Mouse (Mus musculus): Measurements from ENCODE around the gene Rabep1. TPM values are rescaled to one million over a fixed set of nuclear protein-coding genes. Genes with fewer than 3 reads are reported as not detected.
A peak's percentile ranks its signal among the peaks of the same experiment; 100 is the strongest.

Rabep1 gene
- polyA plus RNA-seq (2016; fragmentation: Nextera tagmentation; extraction: Ambion mirVana) = 36.5 and 39.6 TPM in 2 replicates

GRCm38 (mm10) chr11:70844559-70845456 lies at the start of gene Rabep1:
Gene Rabep1, plus strand, starts transcription at chr11:70844778.
- H3K27ac ChIP-seq (replicated peaks) = peak within 1 kb of the TSS; percentile 95
- peak within 1 kb of the TSS; percentile 99 for H3K4me3 ChIP-seq
- H3K4me1 ChIP-seq = peaks cover 26% of the 10 kb centered on the region
- peak; percentile 99 for DNase-seq (ENCODE audit: low spot score)
- H3K9me3 ChIP-seq = no peaks in the 10 kb centered on the region
- H3K27me3 ChIP-seq (replicated peaks; ENCODE audit: low read depth, poor library complexity, severe bottlenecking) = no peaks in the 10 kb centered on the region
- H3K36me3 ChIP-seq (replicated peaks) = no peaks in the 10 kb centered on the region
- WGBS = under 1% methylated on average over 87 of the region's 88 CpGs

GRCm38 (mm10) chr11:70802208-70802864 lies 42.2 kb upstream of the Rabep1 start:
- WGBS = 93% methylated on average over 2 of the region's 2 CpGs
- H3K4me1 ChIP-seq = no peaks in the 10 kb centered on the region
- DNase-seq (ENCODE audit: low spot score) = no peak
- no peaks in the 10 kb centered on the region for H3K27me3 ChIP-seq (replicated peaks; ENCODE audit: low read depth, poor library complexity, severe bottlenecking)
- H3K36me3 ChIP-seq (replicated peaks) = no peaks in the 10 kb centered on the region
- H3K27ac ChIP-seq (replicated peaks) = no peak overlapping the region
- H3K9me3 ChIP-seq = no peaks in the 10 kb centered on the region
- H3K4me3 ChIP-seq = no peak overlapping the region

GRCm38 (mm10) chr11:70802865-70803261 lies 41.7 kb upstream of the Rabep1 start:
- Histone ChIP-seq H3K36me3 (replicated peaks) (no peaks in the 10 kb centered on the region), H3K4me1 (no peaks in the 10 kb centered on the region), H3K4me3 (no peak overlapping the region), H3K27me3 (replicated peaks; ENCODE audit: low read depth, poor library complexity, severe bottlenecking) (no peaks in the 10 kb centered on the region), H3K27ac (replicated peaks) (no peak overlapping the region), H3K9me3 (no peaks in the 10 kb centered on the region)
- WGBS = 79% methylated on average over 2 of the region's 2 CpGs
- DNase-seq (ENCODE audit: low spot score) = no peak

DNA sequence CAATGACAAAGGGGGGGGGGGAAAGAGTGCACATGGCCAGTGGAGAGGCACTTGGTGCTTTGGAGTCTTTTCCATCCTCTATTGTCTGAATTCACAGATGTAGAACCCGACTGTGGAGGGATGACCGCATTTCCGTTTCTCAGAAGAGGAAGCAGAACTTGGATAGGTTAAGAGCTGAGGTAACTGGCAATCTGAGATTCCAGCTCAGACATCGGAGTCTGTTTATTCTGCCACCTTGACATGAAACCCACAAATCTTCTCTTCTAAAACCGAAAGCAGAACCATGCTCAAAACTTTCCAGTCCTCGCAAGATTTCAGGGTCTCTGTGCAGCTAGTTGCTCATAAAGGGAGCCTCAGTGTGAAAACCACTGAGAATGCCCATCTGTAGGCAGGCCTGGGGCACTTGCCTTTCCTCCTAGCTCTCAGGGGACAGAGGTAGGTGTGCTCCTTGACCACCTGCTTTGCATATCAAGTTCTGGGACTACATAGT lies 40.8 kb upstream of the Rabep1 start:
- WGBS = 89% methylated on average over 6 of the region's 6 CpGs

DNA sequence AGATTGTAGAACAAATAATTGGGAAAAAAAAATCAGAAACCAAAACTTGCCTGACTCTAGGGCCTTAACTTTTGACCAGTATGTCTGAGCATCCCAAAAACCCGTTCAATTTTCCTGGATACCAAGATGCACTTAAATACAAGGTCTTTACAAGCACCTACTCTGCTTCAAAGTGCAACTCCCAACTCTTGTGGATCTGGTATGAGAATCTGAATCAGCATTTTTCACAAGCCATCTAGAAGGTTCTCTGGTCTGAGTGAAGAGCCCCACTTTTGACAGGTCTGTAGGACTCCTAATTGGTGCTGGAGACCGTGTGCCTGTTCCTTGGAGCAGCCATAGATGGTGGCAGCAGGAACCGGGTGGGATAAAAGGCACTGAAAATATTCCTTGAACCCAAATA lies 40.2 kb upstream of the Rabep1 start:
- DNase-seq (ENCODE audit: low spot score) = no peak
- H3K4me3 ChIP-seq = no peak overlapping the region
- H3K27ac ChIP-seq (replicated peaks) = no peak overlapping the region
- H3K4me1 ChIP-seq = no peaks in the 10 kb centered on the region
- H3K9me3 ChIP-seq = no peaks in the 10 kb centered on the region
- 90% methylated on average over 3 of the region's 3 CpGs for WGBS
- H3K27me3 ChIP-seq (replicated peaks; ENCODE audit: low read depth, poor library complexity, severe bottlenecking) = no peaks in the 10 kb centered on the region
- H3K36me3 ChIP-seq (replicated peaks) = no peaks in the 10 kb centered on the region

More for the DNA sequence above, 40.8 kb upstream of the Rabep1 start:
- no peaks in the 10 kb centered on the region for H3K27me3 ChIP-seq (replicated peaks; ENCODE audit: low read depth, poor library complexity, severe bottlenecking)
- H3K4me3 ChIP-seq = no peak overlapping the region
- H3K36me3 ChIP-seq (replicated peaks) = no peaks in the 10 kb centered on the region
- no peaks in the 10 kb centered on the region for H3K4me1 ChIP-seq
- H3K9me3 ChIP-seq = no peaks in the 10 kb centered on the region
- DNase-seq (ENCODE audit: low spot score) = no peak
- H3K27ac ChIP-seq (replicated peaks) = no peak overlapping the region

DNA sequence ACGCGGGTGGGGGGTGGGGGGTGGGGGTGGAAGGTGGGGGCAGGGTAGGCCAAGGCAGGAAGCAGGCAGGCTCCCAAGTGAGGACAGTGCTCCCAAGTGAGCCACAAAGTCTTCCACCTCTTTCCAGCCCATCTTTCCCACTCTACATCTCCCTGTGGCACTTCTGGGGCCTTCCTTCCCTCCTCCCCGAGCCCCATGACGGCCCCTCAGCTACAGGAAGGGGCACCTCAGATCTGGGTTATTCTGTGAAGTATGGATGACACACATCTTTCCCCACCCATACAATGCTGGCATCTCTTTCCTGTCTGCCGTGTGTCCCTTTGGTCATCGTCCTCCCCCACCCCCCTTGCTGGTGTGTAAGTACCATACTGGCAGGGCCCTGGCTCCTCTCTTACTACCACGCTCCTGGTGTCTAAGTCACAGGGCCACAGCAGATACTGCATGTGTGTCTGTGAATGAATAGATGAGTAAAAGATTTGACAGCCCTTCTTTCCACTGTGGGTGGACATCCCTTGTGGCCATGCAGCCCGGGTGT lies 38.9 kb upstream of the Rabep1 start:
- Histone ChIP-seq H3K4me1 (no peaks in the 10 kb centered on the region), H3K9me3 (no peaks in the 10 kb centered on the region), H3K27me3 (replicated peaks; ENCODE audit: low read depth, poor library complexity, severe bottlenecking) (no peaks in the 10 kb centered on the region), H3K36me3 (replicated peaks) (no peaks in the 10 kb centered on the region), H3K4me3 (no peak overlapping the region), H3K27ac (replicated peaks) (no peak overlapping the region)
- DNase-seq (ENCODE audit: low spot score) = no peak
- WGBS = 79% methylated on average over 8 of the region's 8 CpGs

DNA sequence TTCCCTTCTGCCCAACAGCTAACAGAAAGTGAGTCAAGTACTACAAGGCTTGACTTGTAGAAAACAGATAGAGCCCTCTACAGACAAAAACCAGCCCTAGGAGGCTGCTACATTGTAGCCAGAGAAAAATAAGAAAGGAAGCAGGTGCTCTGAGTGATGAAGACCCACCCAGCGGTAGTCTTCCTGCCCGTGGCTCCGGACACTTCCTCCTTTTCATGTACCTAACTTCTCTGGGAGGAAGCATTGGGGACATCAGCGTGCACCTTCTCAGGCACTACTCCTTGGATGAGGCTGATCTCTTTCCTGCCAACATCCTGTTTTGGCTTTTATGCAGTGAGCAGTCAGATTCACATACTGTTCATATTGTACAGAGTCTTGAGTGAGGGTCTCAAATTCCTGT lies 37.9 kb upstream of the Rabep1 start:
- Histone ChIP-seq H3K27ac (replicated peaks) (no peak overlapping the region), H3K36me3 (replicated peaks) (no peaks in the 10 kb centered on the region)
- 90% methylated on average over 4 of the region's 4 CpGs for WGBS

DNA sequence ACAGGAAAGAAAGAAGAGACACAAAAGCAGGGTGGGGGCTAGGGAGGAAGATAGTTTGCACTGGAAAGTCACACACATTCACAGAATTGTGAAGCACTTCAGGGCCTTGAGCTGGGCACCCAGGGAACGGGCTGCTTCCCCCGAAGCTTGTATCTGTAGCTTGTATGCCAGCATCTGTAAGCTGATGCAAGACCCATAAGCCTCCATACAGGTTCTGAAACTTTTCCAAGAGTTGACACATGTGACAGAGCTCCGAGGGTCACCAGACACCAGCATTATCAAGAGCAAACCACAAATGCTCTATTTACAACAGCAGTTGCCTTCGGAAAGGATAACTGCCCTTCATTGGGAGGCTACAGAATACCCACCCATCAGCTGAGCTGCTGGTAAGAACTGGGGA lies 36.9 kb upstream of the Rabep1 start:
- H3K4me3 ChIP-seq = no peak overlapping the region
- 85% methylated on average over 4 of the region's 4 CpGs for WGBS
- no peaks in the 10 kb centered on the region for H3K36me3 ChIP-seq (replicated peaks)
- DNase-seq (ENCODE audit: low spot score) = no peak
- H3K9me3 ChIP-seq = no peaks in the 10 kb centered on the region
- no peaks in the 10 kb centered on the region for H3K27me3 ChIP-seq (replicated peaks; ENCODE audit: low read depth, poor library complexity, severe bottlenecking)
- no peaks in the 10 kb centered on the region for H3K4me1 ChIP-seq
- H3K27ac ChIP-seq (replicated peaks) = no peak overlapping the region

More for the DNA sequence above, 37.9 kb upstream of the Rabep1 start:
- DNase-seq (ENCODE audit: low spot score) = no peak
- Histone ChIP-seq H3K4me1 (no peaks in the 10 kb centered on the region), H3K9me3 (no peaks in the 10 kb centered on the region), H3K27me3 (replicated peaks; ENCODE audit: low read depth, poor library complexity, severe bottlenecking) (no peaks in the 10 kb centered on the region), H3K4me3 (no peak overlapping the region)

- H3K4me3 ChIP-seq = no peak overlapping the region
- 73% methylated on average over 3 of the region's 3 CpGs for WGBS
- DNase-seq (ENCODE audit: low spot score) = no peak
- no peak overlapping the region for H3K27ac ChIP-seq (replicated peaks)
- no peaks in the 10 kb centered on the region for H3K4me1 ChIP-seq
- no peaks in the 10 kb centered on the region for H3K9me3 ChIP-seq
- H3K36me3 ChIP-seq (replicated peaks) = no peaks in the 10 kb centered on the region
- H3K27me3 ChIP-seq (replicated peaks; ENCODE audit: low read depth, poor library complexity, severe bottlenecking) = no peaks in the 10 kb centered on the region
Observed at GRCm38 (mm10) chr11:70808101-70808500, 36.5 kb upstream of the Rabep1 start.

GRCm38 (mm10) chr11:70809011-70809410 lies 35.6 kb upstream of the Rabep1 start:
- Histone ChIP-seq H3K27ac (replicated peaks) (no peak overlapping the region), H3K4me1 (no peaks in the 10 kb centered on the region), H3K27me3 (replicated peaks; ENCODE audit: low read depth, poor library complexity, severe bottlenecking) (no peaks in the 10 kb centered on the region), H3K4me3 (no peak overlapping the region), H3K36me3 (replicated peaks) (no peaks in the 10 kb centered on the region), H3K9me3 (no peaks in the 10 kb centered on the region)
- no peak for DNase-seq (ENCODE audit: low spot score)
- 25% methylated on average over 1 of the region's 1 CpGs for WGBS

DNA sequence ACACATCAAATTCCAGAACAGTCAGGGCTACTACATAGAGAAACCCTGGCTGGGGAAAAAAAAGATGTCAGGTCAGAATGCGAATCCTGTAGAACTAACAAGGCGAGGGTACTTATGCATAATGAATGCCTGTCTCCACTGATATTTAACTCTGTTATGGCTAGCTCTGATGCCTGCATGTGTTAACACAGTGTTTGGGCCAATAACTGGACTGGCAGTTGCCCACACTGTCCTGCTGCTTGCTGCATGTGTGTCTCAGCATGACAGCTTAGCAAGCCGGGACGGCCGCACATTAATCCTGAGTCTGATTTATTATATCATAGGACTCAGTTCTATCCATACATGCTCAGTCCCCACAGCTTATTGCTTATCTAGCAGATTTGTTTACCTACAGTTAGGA lies 33.5 kb upstream of the Rabep1 start:
- no peak for DNase-seq (ENCODE audit: low spot score)

DNA sequence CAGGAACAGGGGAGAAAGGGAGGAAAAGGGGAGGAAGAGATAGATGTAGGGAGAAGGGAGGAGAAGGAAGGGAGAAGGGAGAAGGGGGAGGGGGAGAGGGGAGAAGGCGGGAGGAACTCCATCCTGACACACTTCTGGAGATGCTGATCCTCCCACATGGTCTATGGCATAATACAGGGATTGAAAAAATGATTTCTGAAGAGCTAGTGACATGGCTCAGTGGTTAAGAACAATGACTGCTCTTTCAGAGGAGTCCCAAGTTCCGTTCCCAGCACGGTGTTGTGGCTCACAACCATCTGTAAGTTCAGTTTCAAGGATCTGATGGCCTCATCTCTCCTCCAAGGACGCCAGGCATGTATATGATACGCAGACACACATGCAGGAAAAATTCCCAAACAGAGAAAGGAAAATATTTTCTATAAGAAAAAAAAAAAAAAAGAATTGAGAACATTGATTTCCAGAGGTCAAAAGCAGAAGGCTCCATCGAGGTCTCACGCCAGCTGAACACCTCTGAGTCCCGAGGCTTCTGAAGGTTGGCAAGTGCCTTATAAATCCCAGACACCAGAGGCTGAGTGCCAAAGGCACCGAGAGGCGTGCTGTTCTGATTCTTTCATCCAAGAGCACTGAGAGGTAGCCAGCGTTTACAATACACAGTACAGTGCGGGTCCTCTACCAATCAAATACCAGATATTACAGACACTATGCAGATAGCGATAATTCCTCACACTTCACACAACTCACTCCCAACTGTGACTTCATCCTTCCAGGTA lies 32.9 kb upstream of the Rabep1 start:
- Histone ChIP-seq H3K27me3 (replicated peaks; ENCODE audit: low read depth, poor library complexity, severe bottlenecking) (no peaks in the 10 kb centered on the region), H3K4me1 (no peaks in the 10 kb centered on the region), H3K36me3 (replicated peaks) (no peaks in the 10 kb centered on the region)

More for the DNA sequence above, 33.5 kb upstream of the Rabep1 start:
- Histone ChIP-seq H3K4me1 (no peaks in the 10 kb centered on the region), H3K27me3 (replicated peaks; ENCODE audit: low read depth, poor library complexity, severe bottlenecking) (no peaks in the 10 kb centered on the region), H3K4me3 (no peak overlapping the region), H3K36me3 (replicated peaks) (no peaks in the 10 kb centered on the region), H3K27ac (replicated peaks) (no peak overlapping the region), H3K9me3 (no peaks in the 10 kb centered on the region)
- 88% methylated on average over 5 of the region's 5 CpGs for WGBS

More for the DNA sequence above, 32.9 kb upstream of the Rabep1 start:
- Histone ChIP-seq H3K9me3 (no peaks in the 10 kb centered on the region), H3K27ac (replicated peaks) (no peak overlapping the region), H3K4me3 (no peak overlapping the region)
- no peak for DNase-seq (ENCODE audit: low spot score)
- WGBS = 81% methylated on average over 13 of the region's 13 CpGs

Data from embryonic facial prominence, embryonic 10.5 days (tissue).